Mouse (Mus musculus) liver, adult 2 months (tissue): ENCODE results near the gene Rer1. TPM values are rescaled to one million over a fixed set of nuclear protein-coding genes. Genes with fewer than 3 reads are reported as not detected.
A peak's percentile ranks its signal among the peaks of the same experiment; 100 is the strongest.

Experiments
- DNase-seq: peaks from one replicate; pipeline ENCODE4 v3.0.0-alpha.2; 2011; ENCODE audit warnings: low read depth, low spot score; ENCODE audit errors: extremely low read depth
- H3K27ac ChIP-seq: fragments of 200-500 bp; replicated peaks from 2 replicates; pipeline ENCODE4 v1.5.1; 2012; ENCODE audit warnings: low read depth, mild to moderate bottlenecking, control low read depth, inconsistent platforms, low read length; ENCODE audit not compliant: insufficient read depth
- H3K27me3 ChIP-seq: fragments of 200-500 bp; 2 replicates; pipeline ENCODE4 v1.6.1; 2012; ENCODE audit warnings: mild to moderate bottlenecking, moderate library complexity, low read length, inconsistent platforms; ENCODE audit not compliant: control insufficient read depth, insufficient read depth
- H3K36me3 ChIP-seq: fragments of 200-500 bp; 2 replicates; pipeline ENCODE4 v1.6.1; 2012; ENCODE audit warnings: low read length, inconsistent platforms; ENCODE audit not compliant: control insufficient read depth, insufficient read depth
- H3K4me1 ChIP-seq: fragments of 200-500 bp; 2 replicates; pipeline ENCODE4 v1.6.1; 2011; ENCODE audit warnings: low read length; ENCODE audit not compliant: control insufficient read depth, insufficient read depth
- H3K4me3 ChIP-seq: fragments of 200-500 bp; 2 replicates; pipeline ENCODE4 v1.5.1; 2011; ENCODE audit warnings: low read depth, mild to moderate bottlenecking, control low read depth, low read length, moderate library complexity; ENCODE audit not compliant: insufficient read depth
- H3K79me2 ChIP-seq: fragments of 200-500 bp; 2 replicates; pipeline ENCODE4 v1.6.1; 2012; ENCODE audit warnings: inconsistent platforms, mild to moderate bottlenecking, low read length, moderate library complexity; ENCODE audit not compliant: control insufficient read depth, insufficient read depth
- H3K9ac ChIP-seq: fragments of 200-500 bp; 2 replicates; pipeline ENCODE4 v1.6.1; 2012; ENCODE audit warnings: low read depth, mild to moderate bottlenecking, control low read depth, inconsistent platforms, low read length
- CTCF ChIP-seq: fragments of 200-500 bp; IDR thresholded peaks from 2 replicates; pipeline ENCODE4 v1.5.1; 2011; ENCODE audit warnings: low read depth, low read length, control low read depth
- POLR2A ChIP-seq: fragments of 200-500 bp; IDR thresholded peaks from 2 replicates; pipeline ENCODE4 v1.6.1; 2011; ENCODE audit warnings: low read length, control low read depth; ENCODE audit not compliant: insufficient read depth; ENCODE audit errors: extremely low read depth
- WGBS: fragments of 180-500 bp; shearing (Covaris S2); methylation state at CpG from one replicate; pipeline ENCODE4 v1.1.7; 2018; 5-methylcytosine and 5-hydroxymethylcytosine counted together
- polyA plus RNA-seq: library from polyadenylated mRNA; depleted of rRNA; stranded (reverse); fragments of >200 nt; gene quantifications from 2 replicates; pipeline ENCODE4 v1.2.3, GENCODE M21; 2012; rRNA removed
- total RNA-seq: library from RNA; depleted of rRNA; stranded (reverse); fragments of >200 nt; gene quantifications from 2 replicates; pipeline ENCODE4 v1.2.3, GENCODE M21; 2014; rRNA removed

The Rer1 gene
- total RNA-seq (128 and 135 TPM in 2 replicates), polyA plus RNA-seq (84.3 and 92.1 TPM in 2 replicates)

DNA sequence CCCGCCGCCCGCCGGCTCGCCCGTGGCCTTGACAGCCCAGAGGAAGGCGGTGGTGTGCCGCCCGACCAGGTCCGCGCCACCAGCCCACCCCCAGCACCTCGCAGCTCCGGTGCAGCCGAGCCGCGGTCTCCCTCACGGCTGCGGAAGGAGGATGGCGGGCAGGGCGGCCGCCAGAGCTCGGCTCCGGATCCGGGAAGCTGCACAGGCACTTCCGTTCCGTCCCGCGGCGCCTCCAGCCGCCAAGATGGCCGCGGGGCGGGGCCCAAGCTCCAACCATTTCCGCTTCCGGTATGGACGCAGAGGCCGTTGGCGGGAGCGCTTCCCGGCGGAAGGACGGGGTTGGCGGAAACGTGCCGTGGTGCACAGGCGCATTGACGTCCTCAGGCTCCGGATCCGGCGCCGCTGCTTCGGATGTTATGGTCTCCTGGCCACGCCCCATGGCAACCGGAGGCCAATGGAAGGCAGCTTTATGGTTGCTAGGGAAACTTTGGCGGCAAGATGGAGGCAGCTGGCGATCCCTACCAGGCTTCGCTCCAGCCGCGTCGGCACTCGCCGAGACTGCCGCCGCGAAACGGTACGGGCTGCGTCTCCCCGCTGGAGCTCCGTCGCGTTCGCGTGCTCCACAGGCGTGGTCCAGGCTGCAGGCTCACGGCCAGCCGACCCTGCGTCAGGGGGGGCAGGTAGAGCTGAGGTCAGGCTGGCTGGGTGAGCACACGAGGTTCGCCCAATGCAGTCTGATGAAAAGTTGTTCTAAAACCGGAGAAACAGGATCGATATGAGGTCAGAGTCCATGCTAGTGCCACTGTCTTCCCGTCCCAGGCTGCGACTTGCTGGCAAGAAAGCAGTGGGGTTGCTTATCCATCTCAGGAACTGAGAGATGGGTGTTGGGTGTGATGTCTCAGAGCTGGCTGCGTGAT lies at the start of gene Rer1, which contains the start of gene Morn1:
Gene Rer1, minus strand, starts transcription at position 275 of the 917 bp plus-strand sequence.
Gene Morn1, plus strand, starts transcription at position 470 of the 917 bp plus-strand sequence.
- peaks cover 30% of the 10 kb centered on the region for H3K4me1 ChIP-seq
- DNase-seq, result peak; percentile 94
- WGBS, result under 1% methylated on average over 84 of the region's 85 CpGs

DNA sequence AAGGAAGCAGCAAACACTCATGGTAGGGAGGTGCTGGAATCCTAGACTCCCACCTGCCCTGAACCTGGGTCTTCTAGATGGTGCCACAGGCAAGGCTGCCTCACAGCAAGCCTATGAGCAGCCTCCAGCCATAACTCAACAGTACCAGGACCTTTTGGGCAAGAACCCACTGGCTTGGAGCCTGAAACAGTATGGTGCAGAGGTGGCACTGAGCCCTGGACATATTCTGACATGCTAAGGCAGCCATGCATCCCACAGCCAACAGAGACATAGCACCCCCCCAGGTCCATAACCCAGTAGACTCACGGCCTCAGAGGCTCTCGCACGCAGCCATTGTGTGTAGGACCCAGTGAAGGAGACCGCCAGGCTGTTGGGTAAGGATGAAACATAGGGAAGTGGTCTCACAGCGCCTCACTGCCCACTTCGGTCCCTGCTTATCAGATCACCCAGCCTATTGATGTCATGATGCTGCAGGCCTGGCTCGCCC lies 48.5 kb upstream of the Rer1 start:
- no peak for TF ChIP-seq CTCF
- TF ChIP-seq POLR2A, result no peak
- DNase-seq, result no peak
- Histone ChIP-seq H3K4me1 (peaks cover 27% of the 10 kb centered on the region), H3K4me3 (no peak overlapping the region), H3K79me2 (no peaks in the 10 kb centered on the region), H3K27ac (no peak overlapping the region), H3K27me3 (no peaks in the 10 kb centered on the region), H3K9ac (no peak overlapping the region), H3K36me3 (no peaks in the 10 kb centered on the region)
- WGBS, result 97% methylated on average over 7 of the region's 7 CpGs

More for the DNA sequence above, at the start of gene Rer1, which contains the start of gene Morn1:
- TF ChIP-seq CTCF (no peak), POLR2A (peak; percentile 72; the same call in 1 of the 2 replicates)
- Histone ChIP-seq H3K9ac (peak within 1 kb of the TSS; percentile 92), H3K27ac (peak within 1 kb of the TSS; percentile 87), H3K79me2 (peaks cover 25% of the 10 kb centered on the region), H3K36me3 (peaks cover 5% of the 10 kb centered on the region), H3K4me3 (peak within 1 kb of the TSS; percentile 82), H3K27me3 (no peaks in the 10 kb centered on the region)

DNA sequence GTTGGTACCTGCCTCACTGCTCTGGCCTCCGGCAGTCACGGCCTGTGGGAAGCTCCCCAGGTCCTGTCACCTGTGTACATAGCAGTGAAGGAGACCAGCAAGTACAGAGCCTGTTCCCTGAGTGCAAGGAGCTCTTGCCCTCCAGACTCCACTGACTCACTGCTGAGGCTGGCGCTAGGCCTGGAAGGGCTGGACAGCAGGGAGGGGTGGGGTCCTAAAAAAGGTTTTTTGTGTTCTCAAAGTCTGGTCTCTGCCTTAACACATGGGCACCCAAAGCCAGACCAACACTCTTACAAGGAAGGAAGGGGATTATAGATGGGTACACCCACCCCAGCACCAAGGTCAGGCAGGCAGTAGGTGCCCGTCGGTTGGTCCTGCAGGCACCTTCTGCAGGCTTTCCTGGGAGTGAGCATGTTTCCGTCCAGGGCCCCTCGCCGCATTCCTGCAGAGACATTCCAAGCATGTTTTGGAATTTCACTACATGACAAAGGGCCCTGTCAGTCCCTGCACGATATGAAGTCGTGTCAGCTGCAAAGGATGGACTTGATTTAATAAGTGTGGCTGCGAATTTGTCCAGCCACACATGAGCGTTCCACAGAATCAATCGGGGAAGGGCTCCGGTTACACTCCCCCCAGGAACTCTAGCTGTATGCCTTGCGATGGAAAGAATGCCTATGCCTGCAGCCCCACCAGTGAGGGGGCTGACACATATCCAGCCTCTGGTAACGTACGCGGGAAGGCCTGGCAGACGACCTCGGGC lies 47.7 kb upstream of the Rer1 start:
- no peaks in the 10 kb centered on the region for H3K79me2 ChIP-seq
- no peak overlapping the region for H3K4me3 ChIP-seq
- 85% methylated on average over 20 of the region's 20 CpGs for WGBS
- peaks cover 21% of the 10 kb centered on the region for H3K4me1 ChIP-seq
- no peak overlapping the region for H3K9ac ChIP-seq
- DNase-seq, result no peak
- no peak overlapping the region for H3K27ac ChIP-seq
- H3K27me3 ChIP-seq, result no peaks in the 10 kb centered on the region
- TF ChIP-seq CTCF (no peak), POLR2A (no peak)
- no peaks in the 10 kb centered on the region for H3K36me3 ChIP-seq

DNA sequence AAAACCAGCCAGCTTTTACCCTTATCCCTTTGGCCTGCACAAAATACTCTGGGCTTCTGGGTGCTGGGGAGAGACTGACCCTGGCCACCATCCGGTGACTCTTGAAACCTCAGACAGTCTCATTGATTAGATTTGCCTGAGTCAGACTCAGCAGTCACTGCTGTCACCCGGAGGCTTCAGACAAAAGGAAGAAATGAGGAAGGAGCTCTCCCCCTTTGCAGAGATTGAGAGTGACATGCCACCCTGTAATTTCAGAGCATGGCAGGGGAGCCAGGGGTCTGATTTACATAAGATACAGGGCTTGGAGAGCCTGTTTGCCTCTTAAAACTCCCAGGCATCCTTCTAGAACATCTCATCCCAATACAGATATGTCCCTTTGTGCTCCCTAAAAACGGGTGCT lies 47.0 kb upstream of the Rer1 start:
- H3K9ac ChIP-seq, result no peak overlapping the region
- H3K27ac ChIP-seq, result no peak overlapping the region
- no peak for DNase-seq
- H3K4me3 ChIP-seq, result no peak overlapping the region
- no peak for TF ChIP-seq CTCF
- no peak for TF ChIP-seq POLR2A
- no peaks in the 10 kb centered on the region for H3K27me3 ChIP-seq
- WGBS, result 53% methylated on average over 3 of the region's 3 CpGs
- H3K4me1 ChIP-seq, result peaks cover 16% of the 10 kb centered on the region
- H3K36me3 ChIP-seq, result no peaks in the 10 kb centered on the region
- H3K79me2 ChIP-seq, result no peaks in the 10 kb centered on the region

DNA sequence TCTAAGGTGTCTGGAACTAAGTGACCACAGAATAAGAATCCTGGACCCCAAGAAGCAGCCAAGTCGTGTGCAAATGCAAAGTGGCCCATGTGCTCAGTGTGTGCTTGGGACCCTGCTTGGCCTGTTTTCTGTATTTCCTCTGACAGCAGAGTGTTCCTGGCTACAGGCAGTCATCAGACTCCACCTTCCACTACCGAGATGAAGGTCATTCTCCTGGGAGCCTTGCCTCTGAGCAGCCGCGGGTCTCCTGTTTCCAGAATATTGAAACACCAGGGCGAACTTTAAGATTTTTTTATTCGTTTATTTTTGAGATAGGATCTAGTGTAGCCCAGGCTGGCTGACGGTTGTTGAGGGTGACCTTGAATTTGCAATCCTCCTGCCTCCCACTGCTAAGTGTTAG lies 44.4 kb upstream of the Rer1 start:
- 79% methylated on average over 7 of the region's 7 CpGs for WGBS
- H3K4me3 ChIP-seq, result no peak overlapping the region
- no peaks in the 10 kb centered on the region for H3K79me2 ChIP-seq
- no peak for DNase-seq
- H3K9ac ChIP-seq, result no peak overlapping the region
- no peak overlapping the region for H3K27ac ChIP-seq
- no peaks in the 10 kb centered on the region for H3K27me3 ChIP-seq
- TF ChIP-seq CTCF (no peak), POLR2A (no peak)
- no peaks in the 10 kb centered on the region for H3K36me3 ChIP-seq
- H3K4me1 ChIP-seq, result no peaks in the 10 kb centered on the region
